Mouse (Mus musculus) ES-E14 (cell line): Measurements from ENCODE around the gene Ldhc.

ENCODE experiments used
- CHD2 ChIP-seq: IDR thresholded peaks from 2 replicates; pipeline ENCODE4 v1.6.1; 2014; ENCODE audit warnings: mild to moderate bottlenecking, low read depth, low read length, inconsistent platforms
- HCFC1 ChIP-seq: IDR thresholded peaks from 2 replicates; pipeline ENCODE4 v1.6.1; 2012; ENCODE audit warnings: low read length, inconsistent platforms, borderline replicate concordance; ENCODE audit not compliant: insufficient read depth
- ZNF384 ChIP-seq: IDR thresholded peaks from 2 replicates; pipeline ENCODE4 v1.6.1; 2012; ENCODE audit warnings: low read depth, low read length, inconsistent platforms

GRCm38 (mm10) chr7:46855866-46856560 lies 5.0 kb upstream of the Ldhc start:
- no peak for TF ChIP-seq HCFC1
- no peak for TF ChIP-seq CHD2
- TF ChIP-seq ZNF384, result no peak
